Mouse (Mus musculus): ENCODE measurements around the gene Cyp2d22. TPM values are rescaled to one million over a fixed set of nuclear protein-coding genes. Genes with fewer than 3 reads are reported as not detected.
"Not testable (repeated sequence)": the region's sequence is repeated elsewhere in the genome, so short reads cannot be mapped to it uniquely, and the experiment has no call there.

The Cyp2d22 gene
- polyA plus RNA-seq, 1 experiment from 2014 or later = 2.1 TPM

DNA sequence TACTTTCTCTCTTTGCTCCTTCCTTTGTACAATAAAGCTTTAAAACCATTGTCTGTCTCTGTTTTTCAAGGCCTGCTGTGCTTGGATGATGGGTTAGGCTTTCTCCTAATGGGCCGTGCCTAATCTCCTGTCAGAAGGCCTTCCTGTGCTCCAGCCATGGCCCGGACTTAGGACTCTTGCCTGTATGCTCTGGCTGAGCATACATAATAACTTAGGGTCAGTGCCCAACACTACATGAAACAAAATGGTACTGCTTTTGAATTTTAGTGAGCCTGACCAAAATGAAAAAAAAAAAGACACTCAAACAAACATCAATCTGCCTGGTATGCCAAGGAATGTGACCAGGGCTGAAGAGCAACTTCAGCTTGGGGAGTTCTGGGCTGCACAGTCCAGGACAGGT lies 21.5 kb upstream of the Cyp2d22 start:
- 18% methylated on average over 2 of the region's 2 CpGs for WGBS
- Histone ChIP-seq H3K27me3 (replicated peaks) (no peaks in the 10 kb centered on the region), H3K9me3 (replicated peaks) (no peaks in the 10 kb centered on the region), H3K4me1 (no peaks in the 10 kb centered on the region), H3K9ac (replicated peaks) (no peak overlapping the region), H3K4me3 (replicated peaks) (no peak overlapping the region), H3K4me2 (no peak overlapping the region), H3K27ac (replicated peaks) (no peak overlapping the region), H3K36me3 (no peaks in the 10 kb centered on the region)
- ATAC-seq (ENCODE audit: low FRiP score) = no peak

DNA sequence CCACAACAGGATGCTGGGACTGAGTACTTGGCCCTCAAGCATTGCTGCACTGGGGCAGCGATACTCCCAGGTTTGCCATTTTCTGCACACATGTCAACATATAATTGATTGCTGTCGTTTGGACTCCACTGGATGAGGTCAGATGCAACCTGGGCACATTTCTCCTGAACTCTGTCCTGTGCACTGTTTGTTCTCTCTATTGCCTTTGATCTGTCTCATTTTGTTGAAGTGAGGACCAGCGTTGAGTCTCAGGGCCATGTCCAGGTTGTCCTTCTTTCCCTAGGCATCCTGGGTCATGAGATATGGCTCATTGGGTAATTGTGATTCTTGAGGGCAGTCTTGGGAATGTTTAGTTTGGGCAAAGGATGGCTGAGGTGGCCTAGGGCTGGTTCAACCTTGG lies 15.9 kb upstream of the Cyp2d22 start:
- not testable (repeated sequence) for H3K4me3 ChIP-seq (replicated peaks); H3K27ac ChIP-seq (replicated peaks); H3K9me3 ChIP-seq (replicated peaks); ATAC-seq (ENCODE audit: low FRiP score); H3K4me1 ChIP-seq; H3K36me3 ChIP-seq; H3K27me3 ChIP-seq (replicated peaks); H3K9ac ChIP-seq (replicated peaks); H3K4me2 ChIP-seq
- WGBS = 88% methylated on average over 3 of the region's 3 CpGs

DNA sequence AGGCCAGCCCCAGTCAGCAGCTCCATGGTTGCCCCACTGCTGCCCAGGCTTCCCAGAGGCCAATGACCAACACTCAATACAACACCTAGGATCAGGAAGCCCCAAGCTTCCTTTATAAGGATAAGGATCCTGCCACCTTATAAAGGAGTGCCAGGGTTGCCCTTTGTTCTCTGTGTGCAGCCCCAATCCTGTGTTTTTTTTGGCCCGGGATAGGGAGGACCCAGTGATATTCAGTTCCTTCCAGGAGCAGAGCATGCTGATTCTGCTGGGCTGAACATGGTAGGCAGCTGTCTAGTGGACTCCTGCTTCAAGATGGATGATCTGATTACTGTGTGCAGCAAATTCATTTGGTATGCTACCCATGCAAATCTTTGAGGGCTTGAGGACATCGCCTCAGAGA lies 13.9 kb upstream of the Cyp2d22 start, which contains the start of gene Cyp2d11:
Gene Cyp2d11 (minus strand): TSS at position 101 of the 400 bp plus-strand sequence.
- H3K27me3 ChIP-seq (replicated peaks); H3K4me2 ChIP-seq; H3K36me3 ChIP-seq; H3K4me3 ChIP-seq (replicated peaks); H3K27ac ChIP-seq (replicated peaks); H3K4me1 ChIP-seq; ATAC-seq (ENCODE audit: low FRiP score); H3K9ac ChIP-seq (replicated peaks); H3K9me3 ChIP-seq (replicated peaks): not testable (repeated sequence)
- WGBS = 86% methylated on average over 2 of the region's 2 CpGs

DNA sequence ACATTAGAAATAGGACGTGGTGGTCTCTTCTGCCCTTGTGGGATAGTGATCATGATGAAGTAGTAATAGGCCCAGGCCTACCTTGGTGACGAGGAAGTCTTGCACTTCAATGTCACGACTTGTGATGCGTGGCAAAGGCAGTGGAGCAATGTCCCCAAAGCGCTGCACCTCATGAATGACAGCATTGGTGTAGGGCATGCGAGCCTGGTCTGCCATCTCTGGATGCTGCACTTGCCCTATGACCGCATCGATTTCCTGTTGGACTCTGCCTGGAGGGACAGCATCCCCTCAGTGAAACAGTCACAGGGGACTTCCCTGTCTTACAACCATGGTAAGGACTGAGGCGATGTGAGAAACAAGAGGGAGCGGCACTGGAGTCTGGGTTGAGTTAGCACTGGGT lies 9.9 kb upstream of the Cyp2d22 start:
- not testable (repeated sequence) for H3K9me3 ChIP-seq (replicated peaks); ATAC-seq (ENCODE audit: low FRiP score)
- WGBS = 94% methylated on average over 10 of the region's 10 CpGs

DNA sequence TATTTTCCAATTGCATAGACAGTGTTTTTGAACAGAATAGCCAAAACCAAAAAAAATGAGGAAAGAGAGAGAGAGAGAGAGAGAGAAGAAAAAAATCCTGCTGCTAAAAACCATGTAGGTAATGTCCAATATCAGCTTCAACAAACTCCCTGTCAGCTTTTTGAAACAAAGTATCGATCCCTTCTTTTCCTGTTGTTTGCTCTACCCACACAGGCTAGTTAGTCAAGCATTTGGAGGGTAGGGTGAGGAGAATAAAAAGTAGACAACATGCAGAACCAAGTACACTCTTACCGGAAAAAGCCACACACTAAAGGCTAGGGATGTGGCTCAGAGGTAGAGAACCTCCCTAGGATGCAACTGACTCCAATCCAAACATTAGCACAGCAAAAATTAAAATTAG lies 5.7 kb upstream of the Cyp2d22 start:
- H3K27me3 ChIP-seq (replicated peaks) = no peaks in the 10 kb centered on the region
- peaks cover 6% of the 10 kb centered on the region; the same call in 1 of the 2 replicates for H3K4me1 ChIP-seq
- no peak overlapping the region for H3K27ac ChIP-seq (replicated peaks)
- H3K4me2 ChIP-seq = no peak overlapping the region
- no peak for ATAC-seq (ENCODE audit: low FRiP score)
- 96% methylated on average over 2 of the region's 2 CpGs for WGBS
- H3K4me3 ChIP-seq (replicated peaks) = no peak overlapping the region
- H3K36me3 ChIP-seq = no peaks in the 10 kb centered on the region
- H3K9ac ChIP-seq (replicated peaks) = no peak overlapping the region
- H3K9me3 ChIP-seq (replicated peaks) = no peaks in the 10 kb centered on the region

More for the DNA sequence above, 9.9 kb upstream of the Cyp2d22 start:
- not testable (repeated sequence) for H3K4me1 ChIP-seq; H3K36me3 ChIP-seq; H3K4me2 ChIP-seq; H3K9ac ChIP-seq (replicated peaks); H3K27me3 ChIP-seq (replicated peaks); H3K4me3 ChIP-seq (replicated peaks); H3K27ac ChIP-seq (replicated peaks)

DNA sequence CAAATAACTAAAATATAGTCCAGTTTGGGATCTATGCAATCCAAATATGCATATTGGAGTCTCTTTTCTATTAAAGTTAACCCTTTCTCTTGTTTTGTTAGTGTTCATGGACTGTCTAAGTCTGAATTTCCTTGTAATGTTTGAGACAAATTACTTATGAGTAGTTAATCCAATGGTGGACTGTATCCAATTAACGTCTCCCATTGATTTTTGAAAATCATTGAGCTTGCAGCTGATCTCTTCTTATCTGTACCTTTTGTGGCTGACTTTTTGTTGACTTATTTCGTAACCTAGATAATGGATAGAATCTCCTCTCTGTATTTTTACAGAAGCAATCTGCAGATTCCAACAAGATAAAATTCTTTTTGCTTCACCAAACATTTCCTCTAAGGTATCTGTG lies 2.4 kb upstream of the Cyp2d22 start:
- no peak for ATAC-seq (ENCODE audit: low FRiP score)
- Histone ChIP-seq H3K9me3 (replicated peaks) (no peaks in the 10 kb centered on the region), H3K36me3 (no peaks in the 10 kb centered on the region), H3K27me3 (replicated peaks) (no peaks in the 10 kb centered on the region), H3K4me1 (peaks cover 16% of the 10 kb centered on the region), H3K27ac (replicated peaks) (no peak overlapping the region), H3K9ac (replicated peaks) (no peak overlapping the region), H3K4me2 (no peak overlapping the region), H3K4me3 (replicated peaks) (no peak overlapping the region)
- 96% methylated on average over 2 of the region's 2 CpGs for WGBS

DNA sequence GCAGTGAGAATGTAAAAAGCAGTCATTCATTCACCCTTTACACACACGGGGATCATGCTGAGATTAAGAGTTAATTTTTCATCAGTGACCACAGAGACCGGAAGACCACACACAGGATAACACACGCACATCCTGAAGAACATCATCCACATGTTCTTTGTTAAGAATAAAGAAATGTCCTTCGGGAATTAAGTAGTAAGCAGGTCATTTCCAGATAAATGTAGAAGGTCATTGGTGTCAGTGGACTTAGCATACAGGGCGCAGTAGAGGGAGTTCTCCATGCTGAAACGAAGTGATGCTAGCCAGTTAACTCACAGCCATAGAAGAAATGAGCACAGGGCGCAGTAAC lies 628 bp upstream of the Cyp2d22 start:
- 0 out of 2 replicates have a peak overlapping the region, but pooled peaks have one; percentile 51 for H3K27ac ChIP-seq (replicated peaks)

DNA sequence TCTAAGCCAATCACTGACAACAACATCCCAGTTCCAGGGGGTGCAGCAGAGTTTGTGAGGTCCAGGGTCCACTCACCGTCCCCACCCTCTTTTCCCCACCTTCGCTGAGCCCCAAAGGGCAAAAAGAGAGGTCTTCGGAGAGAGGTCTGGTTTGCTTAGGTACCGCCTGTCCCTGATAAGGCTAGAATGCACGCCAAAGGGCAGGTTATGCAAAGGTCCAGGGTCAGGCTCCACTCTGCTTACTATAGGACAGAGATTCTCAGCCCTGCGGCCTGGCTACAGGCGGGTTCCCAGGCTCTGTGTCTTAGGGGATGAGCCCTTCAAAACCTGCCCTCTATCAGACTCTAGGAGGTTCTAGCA lies 569 bp downstream of the Cyp2d22 start:
- no peak; the same call in 1 of the 2 replicates for ATAC-seq (ENCODE audit: low FRiP score)
- peak overlapping the region; percentile 35 for H3K4me3 ChIP-seq (replicated peaks)
- no peaks in the 10 kb centered on the region for H3K9me3 ChIP-seq (replicated peaks)
- peaks cover 19% of the 10 kb centered on the region for H3K4me1 ChIP-seq
- H3K27me3 ChIP-seq (replicated peaks) = no peaks in the 10 kb centered on the region
- no peak overlapping the region for H3K27ac ChIP-seq (replicated peaks)
- no peak overlapping the region for H3K9ac ChIP-seq (replicated peaks)
- H3K4me2 ChIP-seq = peak overlapping the region; percentile 67
- WGBS = 33% methylated on average over 7 of the region's 7 CpGs
- no peaks in the 10 kb centered on the region for H3K36me3 ChIP-seq

More for the DNA sequence above, 628 bp upstream of the Cyp2d22 start:
- Histone ChIP-seq H3K36me3 (no peaks in the 10 kb centered on the region), H3K4me1 (peaks cover 19% of the 10 kb centered on the region), H3K27me3 (replicated peaks) (no peaks in the 10 kb centered on the region), H3K9me3 (replicated peaks) (no peaks in the 10 kb centered on the region), H3K9ac (replicated peaks) (peak overlapping the region; percentile 30; the same call in 1 of the 2 replicates), H3K4me3 (replicated peaks) (peak overlapping the region; percentile 35), H3K4me2 (peak overlapping the region; percentile 67)
- 0 out of 2 replicates have a peak, but pooled peaks have one; percentile 14 for ATAC-seq (ENCODE audit: low FRiP score)
- WGBS = 33% methylated on average over 7 of the region's 7 CpGs

DNA sequence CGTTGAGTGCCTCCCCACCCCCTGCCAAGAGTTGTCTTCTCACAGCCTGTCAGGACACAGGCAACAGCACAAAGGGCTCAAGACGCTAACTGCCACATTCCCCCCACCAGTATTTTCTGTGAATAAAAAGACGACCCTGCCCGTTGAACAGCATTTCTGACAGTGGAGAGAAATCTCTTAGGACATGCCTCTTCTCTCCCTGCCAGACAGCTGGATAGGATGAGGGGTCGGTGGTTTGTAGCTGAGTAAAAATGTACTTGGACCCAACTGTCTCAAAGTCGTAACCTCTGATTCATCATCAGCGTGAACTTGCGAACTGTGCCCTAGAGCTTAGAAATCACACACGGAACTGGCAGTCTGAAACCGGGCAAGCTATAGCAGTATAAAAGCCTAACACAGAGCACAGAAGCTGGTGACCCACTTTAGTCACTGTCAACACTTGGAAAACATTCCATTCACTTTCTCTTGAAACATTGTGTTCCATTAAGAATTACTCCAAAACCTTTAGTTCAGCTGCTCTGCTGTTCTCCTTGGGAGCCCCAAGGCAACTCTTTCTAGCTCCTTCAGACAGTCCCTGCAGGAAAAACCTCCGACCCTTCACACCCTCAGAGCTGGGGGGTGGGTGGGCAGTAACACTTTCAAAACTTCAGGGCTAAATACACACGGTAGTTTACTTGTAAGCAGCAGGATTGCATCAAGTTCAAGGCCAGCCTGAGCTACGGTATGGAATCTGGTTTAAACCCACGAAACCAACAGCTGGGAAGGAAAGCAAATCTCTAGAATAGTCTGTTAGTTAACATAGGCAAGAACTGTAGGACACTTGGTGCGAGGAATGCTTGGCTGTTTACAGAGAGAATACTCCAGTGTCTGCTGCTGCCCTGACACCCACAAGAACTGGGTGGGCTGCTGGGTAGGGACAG lies 1.5 kb downstream of the Cyp2d22 start:
- ATAC-seq (ENCODE audit: low FRiP score) = no peak
- 0 out of 2 replicates have a peak overlapping the region, but pooled peaks have one; percentile 5 for H3K27ac ChIP-seq (replicated peaks)

DNA sequence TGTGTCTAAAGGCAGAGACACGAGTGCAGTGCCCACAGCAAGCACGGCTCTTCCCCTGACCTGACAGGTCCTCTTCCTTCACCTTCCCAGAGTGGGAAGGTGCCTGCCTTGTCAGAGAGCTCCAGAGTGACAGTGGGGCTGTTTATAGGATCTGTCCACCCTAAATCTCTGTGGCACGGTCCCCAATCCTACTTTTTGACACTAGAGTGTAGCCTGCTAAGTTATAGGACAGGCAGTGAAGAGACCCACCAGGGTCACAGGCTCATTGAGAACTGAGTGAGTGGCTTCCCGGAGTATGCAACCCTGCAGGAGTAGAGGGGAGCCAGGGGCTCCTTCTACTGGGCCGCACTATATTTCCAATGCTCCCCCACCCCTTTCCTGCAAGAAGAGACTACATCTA lies 2.4 kb downstream of the Cyp2d22 start:
- Histone ChIP-seq H3K27ac (replicated peaks) (no peak overlapping the region), H3K36me3 (no peaks in the 10 kb centered on the region), H3K9me3 (replicated peaks) (no peaks in the 10 kb centered on the region), H3K9ac (replicated peaks) (no peak overlapping the region), H3K4me1 (peaks cover 19% of the 10 kb centered on the region), H3K4me3 (replicated peaks) (no peak overlapping the region), H3K4me2 (no peak overlapping the region), H3K27me3 (replicated peaks) (no peaks in the 10 kb centered on the region)
- no peak for ATAC-seq (ENCODE audit: low FRiP score)
- 82% methylated on average over 5 of the region's 5 CpGs for WGBS

More for the DNA sequence above, 1.5 kb downstream of the Cyp2d22 start:
- Histone ChIP-seq H3K9me3 (replicated peaks) (no peaks in the 10 kb centered on the region), H3K4me3 (replicated peaks) (no peak overlapping the region), H3K9ac (replicated peaks) (no peak overlapping the region), H3K4me1 (peaks cover 19% of the 10 kb centered on the region), H3K27me3 (replicated peaks) (no peaks in the 10 kb centered on the region), H3K4me2 (no peak overlapping the region), H3K36me3 (no peaks in the 10 kb centered on the region)
- WGBS = 46% methylated on average over 15 of the region's 15 CpGs

DNA sequence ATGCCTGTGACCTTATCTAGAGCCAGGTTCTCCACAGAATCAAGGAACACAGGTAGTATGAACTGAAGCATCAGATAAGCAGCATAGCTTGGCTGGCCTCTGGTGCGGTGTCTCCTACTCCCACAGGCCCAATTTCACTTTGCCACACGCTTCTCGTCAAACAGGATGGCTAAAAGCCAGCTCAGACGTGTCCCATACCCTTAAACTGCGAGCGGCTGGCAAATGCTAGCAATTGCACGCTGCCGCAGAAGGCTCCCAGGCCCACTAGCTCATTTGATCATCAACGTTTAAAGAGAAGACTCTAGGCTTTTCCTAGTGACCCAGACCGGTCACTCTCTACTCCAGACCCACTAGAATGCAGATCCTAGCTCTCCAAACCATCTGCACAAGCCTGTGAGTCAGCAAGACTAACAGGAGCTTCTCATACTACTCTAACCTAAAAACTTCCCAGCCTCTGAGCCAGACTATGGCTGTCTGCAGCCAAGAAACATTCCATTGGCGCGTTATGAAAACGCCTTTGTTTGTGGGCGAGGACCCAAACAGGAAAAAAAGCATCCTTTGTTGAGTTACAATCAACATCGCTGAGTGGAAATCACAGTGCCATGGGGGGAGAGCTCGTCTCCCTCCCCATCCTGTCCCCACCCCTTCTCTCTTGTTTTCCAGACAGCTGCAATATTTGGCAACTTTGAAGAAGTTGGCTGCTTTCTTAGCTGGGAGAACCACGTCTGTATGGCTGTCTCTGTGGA lies 3.5 kb downstream of the Cyp2d22 start:
- no peak overlapping the region for H3K4me2 ChIP-seq
- H3K36me3 ChIP-seq = no peaks in the 10 kb centered on the region
- H3K9me3 ChIP-seq (replicated peaks) = no peaks in the 10 kb centered on the region
- WGBS = 55% methylated on average over 17 of the region's 17 CpGs
- H3K27me3 ChIP-seq (replicated peaks) = no peaks in the 10 kb centered on the region
- peaks cover 19% of the 10 kb centered on the region for H3K4me1 ChIP-seq
- peak overlapping the region; percentile 34; the same call in 1 of the 2 replicates for H3K27ac ChIP-seq (replicated peaks)
- ATAC-seq (ENCODE audit: low FRiP score) = no peak
- no peak overlapping the region for H3K4me3 ChIP-seq (replicated peaks)
- no peak overlapping the region for H3K9ac ChIP-seq (replicated peaks)

DNA sequence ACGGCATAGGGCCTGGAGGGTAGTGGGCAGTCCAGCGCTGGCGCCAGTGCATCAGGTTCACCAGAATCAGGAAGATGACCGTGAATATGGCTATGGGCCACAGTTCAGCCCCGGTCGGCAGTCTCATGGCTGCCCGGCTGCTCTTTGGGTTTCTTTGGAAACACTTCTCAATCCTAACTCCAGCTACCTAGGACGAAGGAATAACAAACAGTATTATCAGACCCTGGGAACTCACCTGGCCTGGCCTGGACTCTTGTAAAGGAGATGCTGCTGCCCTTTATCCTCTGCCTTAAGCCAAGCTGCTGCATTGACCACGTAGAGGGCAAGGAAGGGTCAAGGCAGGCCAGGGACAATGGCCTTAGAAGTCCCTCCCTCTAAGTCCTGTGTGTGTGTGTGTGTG lies 4.2 kb downstream of the Cyp2d22 start:
- H3K9me3 ChIP-seq (replicated peaks) = no peaks in the 10 kb centered on the region
- no peak for ATAC-seq (ENCODE audit: low FRiP score)
- no peak overlapping the region for H3K27ac ChIP-seq (replicated peaks)
- no peak overlapping the region for H3K9ac ChIP-seq (replicated peaks)
- no peaks in the 10 kb centered on the region for H3K36me3 ChIP-seq
- H3K4me1 ChIP-seq = peaks cover 15% of the 10 kb centered on the region
- no peaks in the 10 kb centered on the region for H3K27me3 ChIP-seq (replicated peaks)
- no peak overlapping the region for H3K4me3 ChIP-seq (replicated peaks)
- no peak overlapping the region for H3K4me2 ChIP-seq
- WGBS = 86% methylated on average over 9 of the region's 9 CpGs

Data from neural tube, embryonic 15.5 days (tissue).